Mouse (Mus musculus): ENCODE measurements at regions not wholly inside any gene's neighbourhood (a gene's known extent, or its start where the extent isn't known, plus 50 kb on each side); places are given as distances from the start of the nearest gene placed in this dataset.

- TF ChIP-seq CTCF (IDR thresholded peaks at IDR 0.05; ENCODE audit: low read depth) = no peak
- no peak for TF ChIP-seq EP300 (optimal IDR thresholded peaks at IDR 0.05)
Measured at GRCm38 (mm10) chr3:147070972-147071371, 218.8 kb downstream of the Ttll7 start.
